Mouse (Mus musculus) liver, embryonic 16.5 days (tissue): Measurements from ENCODE around the gene Flt1. TPM values are rescaled to one million over a fixed set of nuclear protein-coding genes. Genes with fewer than 3 reads are reported as not detected.
A peak's percentile ranks its signal among the peaks of the same experiment; 100 is the strongest.

ENCODE experiments used
- ATAC-seq: fragments of 200-750 bp; cut with Nextera tagmentation; 2 replicates; pipeline ENCODE4 v1.8.0; 2017; ENCODE audit warnings: low read depth, mild to moderate bottlenecking, moderate number of reproducible peaks, moderate library complexity
- H3K27ac ChIP-seq: fragments of 300-500 bp; sonication (generic); 2 replicates; pipeline ENCODE4 v1.5.1; 2014; ENCODE audit warnings: mild to moderate bottlenecking, low read length
- H3K27me3 ChIP-seq: fragments of 300-500 bp; sonication (generic); 2 replicates; pipeline ENCODE4 v1.6.1; 2014; ENCODE audit warnings: low read depth, low read length, mixed read lengths; ENCODE audit not compliant: control insufficient read depth, insufficient read depth
- H3K36me3 ChIP-seq: fragments of 300-500 bp; sonication (generic); 2 replicates; pipeline ENCODE4 v1.6.1; 2014; ENCODE audit warnings: mild to moderate bottlenecking; ENCODE audit not compliant: control insufficient read depth, insufficient read depth
- H3K4me1 ChIP-seq: fragments of 300-500 bp; sonication (generic); 2 replicates; pipeline ENCODE4 v1.6.1; 2014; ENCODE audit warnings: low read depth, low read length, mixed read lengths; ENCODE audit not compliant: control insufficient read depth
- H3K4me2 ChIP-seq: fragments of 300-500 bp; sonication (generic); 2 replicates; pipeline ENCODE4 v1.6.1; 2014; ENCODE audit warnings: low read depth, low read length, mixed read lengths
- H3K4me3 ChIP-seq: fragments of 300-500 bp; sonication (generic); 2 replicates; pipeline ENCODE4 v1.5.1; 2014; ENCODE audit warnings: low read depth, mild to moderate bottlenecking, low read length
- H3K9ac ChIP-seq: fragments of 300-500 bp; sonication (generic); 2 replicates; pipeline ENCODE4 v1.6.1; 2014; ENCODE audit warnings: low read depth, low read length
- H3K9me3 ChIP-seq: fragments of 300-500 bp; sonication (generic); replicated peaks from 2 replicates; pipeline ENCODE4 v1.6.1; 2016; ENCODE audit warnings: low read length; ENCODE audit not compliant: control insufficient read depth
- WGBS: fragments of 180-500 bp; shearing (Covaris S2); extraction: QIAGEN DNeasy Blood & Tissue Kit; methylation state at CpG from one replicate; pipeline ENCODE4 v1.1.7; 2014; ENCODE audit not compliant: insufficient replicate concordance; 5-methylcytosine and 5-hydroxymethylcytosine counted together
- polyA plus RNA-seq: library from polyadenylated mRNA; unstranded; fragments of >200 nt; fragmentation: Nextera tagmentation; extraction: Ambion mirVana; gene quantifications from 2 replicates; pipeline ENCODE4 v1.2.1, GENCODE M21; 2015

Gene Flt1
- polyA plus RNA-seq, 1 experiment from 2014 or later: 3.3 TPM

GRCm38 (mm10) chr5:147635883-147636282, 89.9 kb downstream of the Flt1 start:
- no peak for ATAC-seq
- H3K9me3 ChIP-seq: no peaks in the 10 kb centered on the region

DNA sequence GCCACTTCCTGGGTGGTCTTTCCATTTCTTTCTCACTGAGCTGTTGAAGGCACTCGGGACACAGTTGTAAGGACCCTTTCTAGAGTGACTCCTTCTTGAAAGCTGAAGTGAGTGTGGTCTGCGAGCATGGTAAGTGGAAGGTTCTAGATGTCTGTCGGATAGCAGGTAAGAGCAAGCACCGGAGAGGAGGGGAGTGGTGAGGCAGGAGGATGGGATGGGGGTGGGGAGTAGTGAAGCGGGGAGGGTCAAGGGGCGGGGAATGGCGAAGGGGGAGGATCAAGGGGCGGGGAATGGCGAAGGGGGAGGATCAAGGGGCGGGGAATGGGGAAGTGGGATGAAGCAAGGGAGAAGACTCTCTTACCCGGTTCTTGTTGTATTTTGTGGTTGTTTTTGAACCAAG, 91.8 kb downstream of the Flt1 start:
- 55% methylated on average over 11 of the region's 11 CpGs for WGBS
- H3K27me3 ChIP-seq: no peaks in the 10 kb centered on the region
- no peak for ATAC-seq
- H3K9me3 ChIP-seq: no peaks in the 10 kb centered on the region
- H3K4me2 ChIP-seq: no peak overlapping the region
- H3K27ac ChIP-seq: no peak overlapping the region
- H3K9ac ChIP-seq: no peak overlapping the region
- no peaks in the 10 kb centered on the region for H3K4me1 ChIP-seq
- H3K4me3 ChIP-seq: no peak overlapping the region
- no peaks in the 10 kb centered on the region for H3K36me3 ChIP-seq

More at GRCm38 (mm10) chr5:147635883-147636282, 89.9 kb downstream of the Flt1 start:
- Histone ChIP-seq H3K9ac (no peak overlapping the region), H3K27me3 (no peaks in the 10 kb centered on the region), H3K27ac (no peak overlapping the region), H3K4me1 (no peaks in the 10 kb centered on the region), H3K4me3 (no peak overlapping the region), H3K36me3 (no peaks in the 10 kb centered on the region), H3K4me2 (no peak overlapping the region)
- WGBS: 77% methylated on average over 8 of the region's 8 CpGs

DNA sequence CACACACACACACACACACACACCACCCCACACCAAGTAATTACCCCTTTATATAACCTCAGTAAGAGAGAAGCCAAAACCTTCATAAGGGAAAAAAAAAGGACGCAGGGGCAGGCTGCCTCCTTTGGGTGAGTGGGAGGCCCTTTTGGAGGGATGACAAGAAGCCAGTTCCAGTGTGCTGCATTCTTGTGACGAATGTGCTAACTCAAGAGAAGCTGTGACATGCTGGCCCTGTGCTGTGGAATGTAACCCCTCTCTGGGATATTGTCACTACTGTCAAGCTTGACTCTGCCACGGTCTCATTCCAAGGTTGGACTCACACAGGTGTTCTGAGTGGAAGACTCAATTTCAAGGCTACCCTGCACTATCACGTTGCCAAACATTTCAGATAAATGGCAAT, 93.1 kb downstream of the Flt1 start:
- Histone ChIP-seq H3K27me3 (no peaks in the 10 kb centered on the region), H3K9ac (no peak overlapping the region), H3K4me2 (no peak overlapping the region), H3K4me1 (no peaks in the 10 kb centered on the region), H3K4me3 (no peak overlapping the region), H3K9me3 (no peaks in the 10 kb centered on the region), H3K27ac (no peak overlapping the region), H3K36me3 (no peaks in the 10 kb centered on the region)
- ATAC-seq: no peak
- 55% methylated on average over 4 of the region's 4 CpGs for WGBS

DNA sequence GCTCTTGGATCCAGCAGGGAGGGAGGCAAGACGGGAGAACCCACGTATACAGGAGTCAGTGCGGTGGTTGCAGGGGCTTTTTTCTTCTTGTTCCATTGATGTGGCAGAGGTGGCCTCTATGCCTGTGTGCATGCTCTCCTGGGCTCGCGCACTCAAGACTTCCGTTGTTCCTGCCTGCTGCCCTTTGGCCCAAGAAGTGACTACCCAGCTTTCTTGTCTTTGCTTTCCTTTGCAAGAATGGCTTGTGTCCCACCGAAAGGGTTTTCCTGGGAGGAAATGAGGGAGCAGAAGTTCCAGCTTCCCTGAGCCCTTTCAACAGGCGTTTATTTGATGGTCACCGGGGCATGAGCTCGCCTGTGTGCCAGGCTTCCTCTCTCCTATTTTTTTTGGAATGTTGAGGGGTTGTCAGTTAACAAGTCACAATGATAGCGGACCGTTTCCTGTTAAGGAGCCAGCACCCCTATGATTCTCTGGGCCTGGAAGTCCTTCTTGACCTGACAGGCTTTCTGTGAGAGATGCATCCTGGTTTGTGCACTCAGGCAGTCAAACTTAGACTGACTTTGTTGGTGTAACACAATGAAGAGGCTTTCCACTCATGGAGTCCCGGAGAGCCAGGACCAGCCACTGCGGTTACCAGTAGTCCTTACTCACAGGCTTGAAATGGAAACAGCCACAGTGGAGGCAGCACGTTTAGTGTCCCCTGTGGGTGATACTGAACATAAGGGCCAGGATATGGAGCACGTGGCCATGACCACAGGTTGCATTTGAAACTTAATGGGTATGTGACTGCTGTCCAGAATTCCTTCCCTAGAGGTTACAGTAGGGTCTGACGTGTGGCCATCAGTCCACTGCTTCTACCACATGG, 95.2 kb downstream of the Flt1 start:
- Histone ChIP-seq H3K9me3 (no peaks in the 10 kb centered on the region), H3K4me1 (no peaks in the 10 kb centered on the region), H3K4me3 (no peak overlapping the region), H3K27me3 (no peaks in the 10 kb centered on the region), H3K4me2 (no peak overlapping the region), H3K9ac (no peak overlapping the region), H3K27ac (no peak overlapping the region), H3K36me3 (no peaks in the 10 kb centered on the region)
- peak; percentile 32; the same call in 1 of the 2 replicates for ATAC-seq
- WGBS: 61% methylated on average over 17 of the region's 17 CpGs

DNA sequence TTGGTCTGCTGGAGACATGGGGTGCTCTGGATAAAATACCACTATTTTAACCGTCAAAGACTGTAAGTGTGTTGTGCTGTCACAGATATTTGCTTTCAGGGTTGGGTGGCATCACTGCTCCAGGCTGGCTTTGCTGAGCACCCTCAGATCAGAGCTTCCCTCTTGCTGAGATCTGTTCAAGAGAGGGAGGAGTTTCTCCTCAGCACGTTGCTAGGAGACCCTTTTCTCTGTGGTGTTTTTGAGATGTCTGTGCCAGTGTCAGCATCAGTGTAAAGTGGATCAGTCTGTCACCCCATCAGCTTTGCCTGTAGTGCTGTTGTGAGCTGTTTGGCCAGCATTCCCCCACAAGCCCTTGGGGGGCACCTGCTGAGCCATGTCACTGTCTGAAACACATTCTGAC, 98.9 kb downstream of the Flt1 start:
- Histone ChIP-seq H3K36me3 (no peaks in the 10 kb centered on the region), H3K4me1 (no peaks in the 10 kb centered on the region), H3K4me2 (no peak overlapping the region), H3K9ac (no peak overlapping the region), H3K27me3 (no peaks in the 10 kb centered on the region), H3K27ac (no peak overlapping the region), H3K4me3 (no peak overlapping the region), H3K9me3 (no peaks in the 10 kb centered on the region)
- WGBS: 34% methylated on average over 2 of the region's 2 CpGs
- no peak for ATAC-seq

- H3K27me3 ChIP-seq: no peaks in the 10 kb centered on the region
- no peak overlapping the region for H3K9ac ChIP-seq
- ATAC-seq: no peak
- H3K36me3 ChIP-seq: no peaks in the 10 kb centered on the region
- no peak overlapping the region for H3K4me2 ChIP-seq
- 58% methylated on average over 10 of the region's 10 CpGs for WGBS
- H3K4me1 ChIP-seq: no peaks in the 10 kb centered on the region
- no peak overlapping the region for H3K27ac ChIP-seq
- no peak overlapping the region for H3K4me3 ChIP-seq
- no peaks in the 10 kb centered on the region for H3K9me3 ChIP-seq
Observed at GRCm38 (mm10) chr5:147623747-147624146, 102.1 kb downstream of the Flt1 start.

- ATAC-seq: no peak
- no peaks in the 10 kb centered on the region for H3K36me3 ChIP-seq
Observed at GRCm38 (mm10) chr5:147620178-147620577, 105.6 kb downstream of the Flt1 start.

DNA sequence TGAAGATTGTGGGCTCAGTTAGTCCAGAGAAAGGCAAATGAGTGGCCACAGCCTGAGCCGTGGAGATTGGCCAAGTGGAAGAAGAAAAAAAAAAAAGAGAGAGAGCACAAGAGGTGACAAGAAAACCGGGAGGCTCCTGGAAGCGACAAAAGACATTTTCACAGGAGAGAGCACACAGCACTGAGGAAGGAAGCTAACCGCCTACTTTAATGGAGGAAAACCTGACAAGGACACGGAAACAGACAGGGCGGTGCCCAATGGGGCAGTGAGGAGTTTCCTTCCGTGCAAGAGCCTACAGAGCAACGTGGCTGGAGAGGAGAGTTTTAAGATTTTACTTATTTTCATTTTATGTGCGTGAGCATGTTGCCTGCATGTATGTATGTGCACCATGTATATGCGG, 107.6 kb downstream of the Flt1 start:
- H3K36me3 ChIP-seq: no peaks in the 10 kb centered on the region
- no peaks in the 10 kb centered on the region for H3K9me3 ChIP-seq
- no peaks in the 10 kb centered on the region for H3K27me3 ChIP-seq
- 54% methylated on average over 10 of the region's 10 CpGs for WGBS
- no peak overlapping the region for H3K4me2 ChIP-seq
- H3K4me1 ChIP-seq: no peaks in the 10 kb centered on the region
- no peak overlapping the region for H3K27ac ChIP-seq
- no peak for ATAC-seq
- H3K9ac ChIP-seq: no peak overlapping the region
- no peak overlapping the region for H3K4me3 ChIP-seq

More at GRCm38 (mm10) chr5:147620178-147620577, 105.6 kb downstream of the Flt1 start:
- Histone ChIP-seq H3K4me2 (no peak overlapping the region), H3K27ac (no peak overlapping the region), H3K4me1 (no peaks in the 10 kb centered on the region), H3K9ac (no peak overlapping the region), H3K9me3 (no peaks in the 10 kb centered on the region), H3K27me3 (no peaks in the 10 kb centered on the region), H3K4me3 (no peak overlapping the region)
- WGBS: 25% methylated on average over 2 of the region's 2 CpGs

DNA sequence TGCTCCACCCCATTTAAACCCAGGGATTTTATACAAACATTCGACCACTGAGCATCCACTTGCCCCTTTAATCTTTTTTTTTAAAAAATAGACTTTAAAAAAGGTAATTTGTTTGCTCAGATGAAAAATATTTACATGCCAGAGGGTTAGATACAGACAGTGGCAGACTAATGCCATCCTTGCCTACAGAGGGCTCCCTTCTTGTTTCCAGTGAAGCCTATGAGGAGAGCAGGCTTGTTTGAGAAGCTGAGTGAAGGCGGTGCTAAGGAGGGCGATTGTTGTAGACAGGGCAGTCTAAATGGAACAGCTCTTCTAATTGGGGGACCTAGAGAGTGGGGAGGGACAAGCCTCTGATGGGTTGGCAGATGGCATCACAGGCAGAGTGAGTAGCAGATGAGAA, 109.4 kb downstream of the Flt1 start:
- Histone ChIP-seq H3K36me3 (no peaks in the 10 kb centered on the region), H3K4me3 (no peak overlapping the region), H3K9me3 (no peaks in the 10 kb centered on the region), H3K27ac (no peak overlapping the region), H3K4me1 (no peaks in the 10 kb centered on the region), H3K9ac (no peak overlapping the region), H3K4me2 (no peak overlapping the region), H3K27me3 (no peaks in the 10 kb centered on the region)
- WGBS: 38% methylated on average over 3 of the region's 3 CpGs
- no peak for ATAC-seq
